Mouse (Mus musculus): ENCODE measurements around the gene Fgf23. TPM values are rescaled to one million over a fixed set of nuclear protein-coding genes. Genes with fewer than 3 reads are reported as not detected.

Fgf23 gene
- not detected in 2 replicates for polyA plus RNA-seq (2012; rRNA removed)

DNA sequence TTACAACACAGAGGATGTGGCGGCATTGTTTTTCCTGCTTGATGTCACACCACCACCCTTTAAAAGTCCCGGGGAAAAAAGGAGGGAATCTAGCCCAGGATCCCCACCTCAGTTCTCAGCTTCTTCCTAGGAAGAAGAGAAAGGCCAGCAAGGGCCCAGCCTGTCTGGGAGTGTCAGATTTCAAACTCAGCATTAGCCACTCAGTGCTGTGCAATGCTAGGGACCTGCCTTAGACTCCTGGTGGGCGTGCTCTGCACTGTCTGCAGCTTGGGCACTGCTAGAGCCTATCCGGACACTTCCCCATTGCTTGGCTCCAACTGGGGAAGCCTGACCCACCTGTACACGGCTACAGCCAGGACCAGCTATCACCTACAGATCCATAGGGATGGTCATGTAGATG is at the start of gene Fgf23:
Gene Fgf23, plus strand, starts transcription at position 86 of the 400 bp plus-strand sequence.
- 9% methylated on average over 5 of the region's 5 CpGs for WGBS
- no peak for DNase-seq (ENCODE audit: low read depth, low spot score)

DNA sequence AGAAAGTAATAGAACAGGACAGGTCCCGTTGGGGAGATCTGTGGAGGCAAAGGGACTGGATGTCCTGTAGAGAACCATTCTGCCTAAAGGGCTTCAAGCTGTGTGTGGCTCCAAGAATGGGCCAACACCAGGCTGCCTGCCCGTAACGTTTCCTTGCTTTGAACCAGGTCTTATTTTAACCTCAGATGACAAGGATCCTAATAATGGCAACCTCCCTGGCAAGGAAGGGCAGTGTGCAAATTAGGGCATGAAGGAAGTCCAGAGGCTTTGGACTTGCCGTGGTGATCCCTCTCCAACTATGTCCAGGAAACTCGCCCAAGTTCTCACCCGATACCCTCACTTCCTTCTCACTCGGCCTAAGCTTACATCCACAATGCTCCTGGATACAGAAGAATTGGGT is 47.9 kb upstream of the Fgf23 start:
- DNase-seq (ENCODE audit: low read depth, low spot score), result no peak
- WGBS, result 71% methylated on average over 7 of the region's 7 CpGs

DNA sequence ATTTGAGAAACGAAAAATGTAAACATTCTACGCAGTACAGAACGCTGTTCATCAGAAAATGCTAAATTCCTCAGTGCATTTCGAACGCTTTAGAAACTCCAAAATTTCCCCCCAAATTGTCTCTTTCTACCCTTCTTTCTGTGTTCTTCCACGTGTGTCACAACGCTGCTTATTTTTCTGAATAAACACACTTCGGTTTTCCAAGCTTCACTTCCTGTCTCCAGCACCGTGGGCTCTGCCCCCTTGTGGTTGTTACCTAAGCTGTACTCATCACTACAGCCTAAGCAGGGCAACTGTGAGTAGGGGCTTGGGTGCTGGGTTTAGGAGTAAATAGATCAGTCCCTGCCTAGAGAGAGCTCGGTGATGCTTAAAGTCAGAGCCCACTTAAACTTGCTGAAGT is 37.9 kb upstream of the Fgf23 start:
- 21% methylated on average over 10 of the region's 10 CpGs for WGBS

DNA sequence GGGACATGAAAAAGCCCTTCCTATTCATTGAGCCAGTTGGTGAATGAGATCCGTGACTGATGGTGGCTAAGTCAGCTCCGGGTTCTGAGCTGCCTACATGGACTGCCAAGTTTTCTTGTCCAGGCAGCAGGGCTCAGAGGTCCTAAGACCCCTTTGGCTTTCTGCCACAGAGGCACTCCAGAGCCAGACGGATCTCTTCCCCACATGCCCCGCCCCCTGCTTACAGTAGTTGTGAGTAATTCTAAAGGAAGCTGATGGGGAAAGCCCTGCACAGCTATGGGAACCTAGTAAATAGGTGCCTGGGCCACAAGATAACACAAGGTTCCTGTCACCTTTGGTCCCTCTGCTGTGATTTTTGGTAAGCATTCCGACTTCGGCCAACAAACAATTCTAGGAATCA is 27.8 kb upstream of the Fgf23 start:
- WGBS, result 52% methylated on average over 6 of the region's 6 CpGs
- no peak for DNase-seq (ENCODE audit: low read depth, low spot score)

More for the DNA sequence above, 37.9 kb upstream of the Fgf23 start:
- DNase-seq (ENCODE audit: low read depth, low spot score), result peak; percentile 6

DNA sequence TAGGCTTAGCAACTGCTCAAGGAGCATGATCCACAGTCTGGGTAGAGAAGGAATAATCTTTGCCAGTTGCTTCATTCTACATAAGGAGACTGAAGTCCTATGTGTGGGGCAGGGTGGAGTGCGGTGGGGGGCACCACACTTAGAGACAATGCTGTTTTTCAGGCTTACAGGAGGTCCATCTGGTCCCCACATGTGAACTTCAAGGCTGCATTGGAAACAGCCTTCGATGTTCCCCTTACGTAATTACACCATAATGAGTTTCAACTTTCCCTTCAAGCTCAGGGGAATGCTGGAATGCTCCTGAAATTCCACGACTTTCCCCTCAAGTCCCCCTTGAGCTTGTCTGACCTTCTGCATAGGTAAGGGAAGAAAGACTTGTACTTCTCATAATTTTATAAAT is 21.9 kb upstream of the Fgf23 start:
- 71% methylated on average over 4 of the region's 4 CpGs for WGBS
- no peak for DNase-seq (ENCODE audit: low read depth, low spot score)

DNA sequence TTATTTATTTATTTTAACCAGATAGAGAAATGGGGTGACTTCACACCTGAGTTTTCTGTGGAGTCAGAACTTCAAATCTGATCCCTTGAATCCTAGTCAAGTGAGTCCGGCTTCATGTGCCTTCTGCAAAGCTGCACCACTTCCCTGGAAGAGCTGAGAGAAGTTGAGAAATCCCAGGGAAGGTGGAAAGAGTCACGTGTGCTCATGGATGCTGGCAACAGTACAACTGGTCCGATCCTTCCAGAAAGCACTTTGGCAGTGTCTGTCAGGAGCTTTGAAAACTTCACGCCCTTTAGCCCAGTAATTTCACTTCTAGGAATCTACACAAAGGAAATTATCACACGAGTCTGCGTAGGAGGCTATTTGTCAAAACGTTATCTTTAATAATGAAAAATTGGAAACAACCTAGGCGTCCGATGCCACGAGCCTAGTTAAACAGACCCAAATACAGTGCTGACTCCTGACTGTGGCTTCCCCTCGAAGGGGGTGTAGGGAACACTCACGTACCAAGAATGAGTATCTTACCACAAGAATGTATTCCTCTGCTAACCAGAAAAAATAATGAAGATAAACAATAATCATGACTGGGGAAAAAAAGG is 15.6 kb upstream of the Fgf23 start:
- DNase-seq (ENCODE audit: low read depth, low spot score), result no peak
- WGBS, result 70% methylated on average over 12 of the region's 12 CpGs

DNA sequence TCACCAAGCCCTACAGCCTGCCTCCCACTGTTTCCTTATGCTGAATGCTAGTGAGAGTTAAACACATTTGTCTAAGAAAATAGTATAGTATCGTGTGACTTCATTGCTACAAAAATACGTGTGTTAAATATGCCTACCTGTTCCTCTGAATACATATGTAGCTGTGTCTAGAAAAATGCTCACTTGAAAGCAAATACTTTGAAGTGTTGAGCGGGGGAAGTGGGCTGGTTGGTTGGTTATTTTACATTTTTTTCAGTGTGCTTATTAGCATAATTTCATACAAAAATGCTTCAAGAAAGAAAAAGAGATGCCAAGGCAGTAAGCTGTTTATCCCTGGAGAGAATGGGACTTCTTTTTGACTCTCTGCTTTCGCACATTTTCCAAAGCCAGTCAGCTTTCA is 12.7 kb upstream of the Fgf23 start:
- no peak for DNase-seq (ENCODE audit: low read depth, low spot score)
- WGBS, result 74% methylated on average over 4 of the region's 4 CpGs

DNA sequence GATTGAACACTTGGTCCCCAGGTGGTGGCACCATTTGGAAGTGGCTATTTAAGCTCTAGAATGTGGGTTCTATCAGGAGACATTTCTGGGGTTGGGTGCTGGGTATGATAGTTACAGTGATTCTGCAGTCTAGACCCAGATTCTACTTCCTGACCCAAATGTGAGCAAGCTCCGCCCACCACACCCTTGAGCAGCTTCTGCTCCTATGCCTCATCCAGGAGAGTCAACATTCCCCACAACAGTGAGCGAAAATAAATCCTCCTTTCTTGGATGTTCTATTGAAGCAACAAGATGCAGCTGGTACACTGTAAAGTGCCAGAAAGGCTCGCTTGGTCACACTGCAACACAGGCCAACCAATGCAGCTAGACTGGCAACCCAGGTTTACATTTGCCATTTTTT is 8.8 kb upstream of the Fgf23 start:
- 82% methylated on average over 3 of the region's 3 CpGs for WGBS
- DNase-seq (ENCODE audit: low read depth, low spot score), result no peak

DNA sequence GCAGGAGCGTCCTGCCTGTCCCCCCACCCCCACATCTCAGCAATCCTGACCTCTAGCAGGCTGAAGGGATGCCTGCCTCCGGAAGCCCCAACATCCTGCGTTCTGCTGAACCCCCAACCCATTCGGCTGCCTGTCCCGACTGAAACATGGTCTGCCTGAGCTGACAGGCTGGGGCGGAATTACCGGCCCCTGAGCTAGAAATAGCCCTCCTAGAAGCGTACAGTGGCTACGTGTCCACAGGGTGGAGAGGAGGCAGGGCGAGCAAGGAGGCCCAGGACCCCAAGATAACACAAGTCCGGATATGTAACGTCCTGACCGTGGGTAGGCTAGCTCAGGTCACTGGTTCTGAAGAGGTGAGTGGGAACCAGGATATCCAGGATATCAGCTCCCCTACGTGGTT is 7.9 kb upstream of the Fgf23 start:
- no peak for DNase-seq (ENCODE audit: low read depth, low spot score)
- 9% methylated on average over 14 of the region's 14 CpGs for WGBS

DNA sequence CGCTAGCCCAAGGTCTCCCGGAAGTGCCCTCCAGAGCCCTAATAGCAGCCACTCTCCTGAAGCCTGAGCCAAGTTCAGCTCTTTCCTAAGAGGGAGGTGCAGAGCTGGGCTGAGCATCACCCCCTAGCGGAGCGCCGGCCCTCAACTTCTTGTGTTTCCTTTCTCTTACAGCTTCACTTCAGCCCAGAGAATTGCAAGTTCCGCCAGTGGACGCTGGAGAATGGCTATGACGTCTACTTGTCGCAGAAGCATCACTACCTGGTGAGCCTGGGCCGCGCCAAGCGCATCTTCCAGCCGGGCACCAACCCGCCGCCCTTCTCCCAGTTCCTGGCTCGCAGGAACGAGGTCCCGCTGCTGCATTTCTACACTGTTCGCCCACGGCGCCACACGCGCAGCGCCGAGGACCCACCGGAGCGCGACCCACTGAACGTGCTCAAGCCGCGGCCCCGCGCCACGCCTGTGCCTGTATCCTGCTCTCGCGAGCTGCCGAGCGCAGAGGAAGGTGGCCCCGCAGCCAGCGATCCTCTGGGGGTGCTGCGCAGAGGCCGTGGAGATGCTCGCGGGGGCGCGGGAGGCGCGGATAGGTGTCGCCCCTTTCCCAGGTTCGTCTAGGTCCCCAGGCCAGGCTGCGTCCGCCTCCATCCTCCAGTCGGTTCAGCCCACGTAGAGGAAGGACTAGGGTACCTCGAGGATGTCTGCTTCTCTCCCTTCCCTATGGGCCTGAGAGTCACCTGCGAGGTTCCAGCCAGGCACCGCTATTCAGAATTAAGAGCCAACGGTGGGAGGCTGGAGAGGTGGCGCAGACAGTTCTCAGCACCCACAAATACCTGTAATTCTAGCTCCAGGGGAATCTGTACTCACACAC is 7.4 kb downstream of the Fgf23 start:
- DNase-seq (ENCODE audit: low read depth, low spot score), result no peak
- WGBS, result 4% methylated on average over 59 of the region's 59 CpGs

DNA sequence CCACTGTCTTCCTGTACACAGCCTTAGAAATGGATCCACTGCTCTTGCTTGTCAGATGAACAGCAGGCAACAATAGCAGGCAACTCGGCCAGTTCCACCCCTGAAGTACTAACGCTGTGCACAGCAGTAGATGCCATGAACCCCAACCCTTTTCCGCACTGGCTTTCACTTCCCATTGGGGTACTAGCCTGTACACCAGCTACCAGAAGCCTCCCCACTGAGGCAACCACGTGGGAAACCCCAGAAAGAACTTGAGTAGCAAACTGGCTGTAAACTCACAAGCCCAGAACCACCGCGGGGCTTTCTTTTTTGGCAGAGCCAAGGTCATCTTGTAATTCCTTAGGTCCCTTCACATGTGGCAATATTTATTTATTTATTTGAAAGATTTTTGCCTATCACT is 9.1 kb downstream of the Fgf23 start:
- WGBS, result 74% methylated on average over 6 of the region's 6 CpGs
- no peak for DNase-seq (ENCODE audit: low read depth, low spot score)

DNA sequence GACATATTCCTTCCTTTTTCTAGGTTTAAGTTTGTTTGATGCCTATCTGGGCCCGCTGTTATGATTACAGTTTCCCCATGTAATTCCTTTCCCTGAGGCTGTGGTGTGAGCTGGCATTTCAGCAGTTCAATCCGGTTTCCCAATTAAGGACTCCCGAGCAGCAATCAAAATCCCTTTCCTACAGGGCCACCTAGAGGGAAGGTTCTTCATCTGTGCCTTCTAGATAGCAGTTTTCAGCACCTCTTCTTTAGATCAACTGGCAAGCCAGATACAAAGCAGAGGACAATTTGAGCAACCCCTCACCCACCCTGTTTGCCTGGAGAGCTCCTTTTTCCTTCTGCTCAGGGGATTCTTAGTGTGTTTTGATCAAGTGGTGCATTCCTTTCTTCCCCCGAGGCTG is 14.0 kb downstream of the Fgf23 start:
- WGBS, result 62% methylated on average over 4 of the region's 4 CpGs
- DNase-seq (ENCODE audit: low read depth, low spot score), result no peak

DNA sequence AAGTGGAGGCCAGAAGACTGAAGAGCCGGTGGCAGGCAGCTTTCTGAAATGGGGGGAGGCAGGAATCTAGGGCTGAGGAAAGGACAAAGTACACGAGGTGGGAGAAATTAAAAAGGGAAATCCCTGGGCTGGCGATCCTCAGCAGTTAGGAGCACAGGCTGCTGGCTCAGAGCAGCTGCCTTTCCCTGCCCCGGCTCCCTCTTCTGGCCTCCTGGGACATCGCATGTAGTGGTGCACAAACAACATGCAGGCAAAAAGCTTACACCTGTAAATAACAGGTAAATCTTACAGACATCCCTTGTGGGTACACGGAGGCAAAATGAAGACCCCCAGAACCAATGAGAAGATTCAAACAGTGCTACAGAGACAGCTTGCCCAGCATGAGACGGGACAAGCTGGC is 21.9 kb downstream of the Fgf23 start:
- 60% methylated on average over 7 of the region's 7 CpGs for WGBS
- DNase-seq (ENCODE audit: low read depth, low spot score), result no peak

DNA sequence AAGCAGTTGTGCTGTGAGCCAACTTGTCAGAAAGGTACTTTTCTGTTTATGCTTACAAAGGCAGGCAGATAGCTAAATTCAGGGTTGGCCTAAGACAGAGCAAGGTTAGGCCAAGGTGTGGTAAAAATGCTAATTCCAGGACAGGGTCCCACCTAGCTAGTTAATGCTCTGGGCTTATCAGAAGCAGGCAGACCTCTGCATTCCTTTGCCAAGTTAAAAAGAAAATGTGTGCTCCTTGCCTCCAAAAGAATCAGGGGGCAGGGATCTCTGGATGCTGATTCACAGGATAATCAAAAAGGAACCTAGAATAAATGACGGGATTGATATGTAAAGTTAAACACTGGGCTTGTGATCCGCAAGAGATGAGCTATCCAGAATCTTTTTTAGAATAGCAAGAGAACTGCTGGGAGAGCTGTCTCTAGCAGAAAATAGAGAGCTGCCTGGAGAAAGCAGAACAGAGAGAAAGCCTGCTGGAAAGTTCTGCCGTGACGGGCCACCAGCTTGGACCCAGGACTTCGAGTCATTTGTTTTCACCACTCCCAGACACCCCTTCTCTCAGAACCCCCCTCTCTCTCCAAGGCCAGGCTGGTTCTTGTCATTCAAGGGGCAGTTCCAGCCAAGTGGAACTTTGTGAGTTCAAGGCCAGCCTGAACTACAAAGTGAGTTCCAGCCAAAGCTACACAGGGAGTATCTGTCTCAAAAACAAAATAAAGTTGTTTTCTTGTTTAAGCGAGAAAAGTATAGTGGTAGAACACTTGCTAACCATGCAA is 31.0 kb downstream of the Fgf23 start:
- WGBS, result 88% methylated on average over 6 of the region's 6 CpGs

DNA sequence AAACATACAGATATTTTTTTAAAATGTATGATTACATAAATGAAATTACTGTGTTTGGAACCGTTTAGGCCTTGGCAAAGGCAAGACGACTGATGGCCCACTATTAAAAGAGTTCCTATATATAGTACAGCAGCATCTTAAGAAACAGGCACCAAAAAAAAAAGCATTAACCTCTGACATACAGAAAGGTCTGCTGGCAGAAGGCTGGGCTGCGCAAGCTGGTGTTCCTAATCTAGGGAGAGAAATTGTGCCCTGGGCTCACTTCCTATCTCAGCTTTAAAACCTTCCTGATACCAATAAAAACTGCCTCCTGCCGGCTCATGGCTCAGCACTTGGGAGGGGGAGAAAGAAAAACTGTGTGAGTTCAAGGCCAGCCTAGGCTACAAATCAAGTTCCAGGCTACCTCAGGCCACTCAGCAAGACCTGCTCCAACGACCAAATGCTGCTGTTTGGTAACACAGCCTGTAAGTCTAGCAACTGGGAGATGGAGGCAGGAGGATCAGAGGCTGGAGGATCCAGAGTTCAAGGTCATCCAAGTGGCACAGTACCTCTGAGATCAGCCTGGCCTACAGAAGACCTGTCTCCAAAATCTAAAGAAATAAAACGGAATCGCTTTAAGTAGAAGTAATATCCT is 31.8 kb downstream of the Fgf23 start:
- DNase-seq (ENCODE audit: low read depth, low spot score), result no peak
- WGBS, result 72% methylated on average over 7 of the region's 7 CpGs

More for the DNA sequence above, 31.0 kb downstream of the Fgf23 start:
- no peak for DNase-seq (ENCODE audit: low read depth, low spot score)

DNA sequence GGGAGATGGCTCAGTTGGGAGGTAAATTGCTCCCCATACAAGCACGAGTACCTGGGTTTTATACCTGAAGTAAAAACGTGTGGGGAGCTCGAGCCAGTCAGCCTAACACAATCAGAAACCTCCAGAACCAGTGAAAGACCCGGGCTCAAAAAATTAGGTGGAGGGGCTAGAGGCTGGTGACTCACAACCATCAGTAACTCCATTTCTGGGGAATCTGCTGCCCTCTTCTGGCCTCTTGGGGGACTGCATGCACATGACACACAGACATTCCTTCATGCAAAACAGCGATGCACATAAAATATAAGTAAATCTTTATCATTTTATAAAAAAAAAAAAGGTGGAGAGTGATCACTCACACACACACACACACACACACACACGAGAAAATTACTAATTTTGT is 32.4 kb downstream of the Fgf23 start:
- WGBS, result 81% methylated on average over 6 of the region's 6 CpGs
- DNase-seq (ENCODE audit: low read depth, low spot score), result no peak

DNA sequence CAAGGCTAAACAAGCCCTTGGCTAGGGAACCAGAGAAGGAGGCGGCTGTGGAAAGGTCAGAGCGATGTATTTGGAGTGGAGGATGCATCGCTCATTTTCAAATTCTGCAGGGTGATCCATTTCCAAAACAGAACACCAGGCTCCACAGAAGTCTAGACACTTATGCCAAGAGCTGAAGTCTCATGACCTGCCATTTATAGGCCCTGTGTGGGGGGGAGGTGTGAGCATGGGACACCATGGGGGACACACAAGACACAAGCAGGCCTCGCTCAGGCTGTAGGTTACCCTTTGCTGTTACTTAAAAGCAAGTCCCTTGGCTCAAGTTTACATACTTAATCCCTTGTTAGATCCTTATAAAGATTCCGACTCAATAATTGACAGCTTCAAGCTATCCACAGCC is 33.5 kb downstream of the Fgf23 start:
- WGBS, result 53% methylated on average over 5 of the region's 5 CpGs
- DNase-seq (ENCODE audit: low read depth, low spot score), result no peak

DNA sequence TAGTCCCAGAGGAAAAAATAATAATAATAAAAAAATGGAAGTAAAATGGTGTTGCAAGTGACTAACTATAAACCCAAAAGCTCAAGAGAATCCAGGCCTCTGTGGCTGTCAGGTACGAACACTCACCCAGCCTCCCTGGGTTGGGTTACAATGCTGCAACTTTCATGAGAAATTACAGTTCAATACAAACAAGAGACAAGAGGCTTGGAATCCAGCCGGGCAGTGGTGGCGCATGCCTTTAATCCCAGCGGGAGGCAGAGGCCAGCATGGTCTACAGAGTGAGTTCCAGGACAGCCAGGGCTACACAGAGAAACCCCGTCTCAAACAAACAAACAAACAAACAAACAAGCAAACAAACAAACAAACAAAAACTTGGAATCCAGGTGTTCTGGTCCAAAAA is 34.0 kb downstream of the Fgf23 start:
- 48% methylated on average over 5 of the region's 5 CpGs for WGBS
- no peak for DNase-seq (ENCODE audit: low read depth, low spot score)

DNA sequence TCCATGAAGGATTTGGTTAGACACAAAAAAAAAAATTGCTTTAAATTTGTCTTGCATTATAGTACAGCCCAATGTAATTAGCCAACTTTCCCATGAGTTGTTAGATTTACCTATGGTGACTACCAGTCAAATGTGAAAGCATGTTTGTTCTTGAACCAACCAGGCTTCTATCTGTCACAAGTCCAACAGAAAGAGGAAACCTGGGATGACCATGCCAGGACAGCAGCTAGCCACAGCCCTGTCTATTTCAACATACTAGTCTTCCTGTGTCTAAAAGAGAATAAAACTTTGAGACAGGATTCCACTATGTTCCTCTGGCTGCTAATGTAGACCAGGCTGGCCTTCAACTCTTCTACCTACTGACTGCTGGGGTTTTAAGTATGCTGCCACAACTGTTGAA is 34.7 kb downstream of the Fgf23 start:
- no peak for DNase-seq (ENCODE audit: low read depth, low spot score)

DNA sequence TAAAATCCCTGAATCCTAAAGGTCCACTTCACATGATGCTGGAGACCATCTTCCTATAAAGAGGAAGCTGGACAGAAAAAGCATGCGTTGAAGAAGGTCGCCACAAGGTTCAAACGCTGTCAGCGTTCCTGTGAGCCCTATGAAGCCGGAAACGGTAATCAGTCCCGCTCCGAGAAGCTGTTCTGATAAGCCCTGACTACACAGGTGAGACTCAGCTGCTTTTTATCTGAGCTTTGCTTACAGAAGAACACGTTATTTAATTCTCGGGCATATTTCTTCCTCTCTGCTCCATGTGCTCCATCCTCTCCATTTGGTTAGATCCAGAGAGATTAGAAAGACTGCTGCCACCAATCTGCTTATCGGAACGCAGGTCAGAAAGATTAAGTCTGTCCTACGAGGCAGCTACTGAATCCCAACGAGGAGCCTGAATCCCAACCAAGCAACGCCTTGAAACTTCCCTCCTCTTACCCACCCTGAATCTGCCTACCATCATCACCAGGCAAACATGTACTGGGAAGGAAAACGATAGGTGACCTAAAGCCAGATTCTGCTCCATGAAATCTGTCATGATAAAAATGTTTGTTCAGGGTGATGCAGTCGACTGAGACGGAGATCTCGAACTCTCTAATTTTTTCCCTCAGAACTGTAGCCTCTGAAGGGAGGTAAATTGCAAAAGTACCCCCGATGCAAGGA is 35.8 kb downstream of the Fgf23 start:
- DNase-seq (ENCODE audit: low read depth, low spot score), result peak; percentile 10
- WGBS, result 16% methylated on average over 20 of the region's 20 CpGs
